Mouse (Mus musculus) midbrain, embryonic 10.5 days (tissue): ENCODE measurements around the gene Cars2. TPM values are rescaled to one million over a fixed set of nuclear protein-coding genes. Genes with fewer than 3 reads are reported as not detected.

Experiments used
- DNase-seq: peaks from one replicate; pipeline ENCODE4 v3.0.0-alpha.2; 2017; ENCODE audit warnings: low spot score
- H3K27ac ChIP-seq: fragments of 300-500 bp; sonication (generic); replicated peaks from 2 replicates; pipeline ENCODE4 v1.5.1; 2016; ENCODE audit warnings: mild to moderate bottlenecking
- H3K27me3 ChIP-seq: fragments of 300-500 bp; sonication (generic); 2 replicates; pipeline ENCODE4 v1.6.1; 2016; ENCODE audit warnings: low read depth, mild to moderate bottlenecking; ENCODE audit not compliant: poor library complexity, severe bottlenecking
- H3K36me3 ChIP-seq: fragments of 300-500 bp; sonication (generic); 2 replicates; pipeline ENCODE4 v1.6.1; 2016; ENCODE audit warnings: mild to moderate bottlenecking, moderate library complexity
- H3K4me1 ChIP-seq: fragments of 300-500 bp; sonication (generic); 2 replicates; pipeline ENCODE4 v1.6.1; 2016
- H3K4me3 ChIP-seq: fragments of 300-500 bp; sonication (generic); 2 replicates; pipeline ENCODE4 v1.5.1; 2016; ENCODE audit warnings: mild to moderate bottlenecking, moderate library complexity
- H3K9me3 ChIP-seq: fragments of 300-500 bp; sonication (generic); replicated peaks from 2 replicates; pipeline ENCODE4 v1.6.1; 2016; ENCODE audit warnings: mild to moderate bottlenecking
- WGBS: fragments of 180-500 bp; shearing (Covaris S2); methylation state at CpG from one replicate; pipeline ENCODE4 v1.1.7; 2016; 5-methylcytosine and 5-hydroxymethylcytosine counted together
- polyA plus RNA-seq: library from polyadenylated mRNA; unstranded; fragments of >200 nt; fragmentation: Nextera tagmentation; extraction: Ambion mirVana; gene quantifications from 2 replicates; pipeline ENCODE4 v1.2.1, GENCODE M21; 2016

Cars2 gene
- polyA plus RNA-seq: 18.7 and 19.9 TPM in 2 replicates

- H3K27me3 ChIP-seq: no peaks in the 10 kb centered on the region
- H3K4me1 ChIP-seq: peaks cover 36% of the 10 kb centered on the region
- H3K27ac ChIP-seq: peak within 1 kb of the TSS; percentile 90
- peaks cover 8% of the 10 kb centered on the region; the same call in 1 of the 2 replicates for H3K36me3 ChIP-seq
- WGBS: under 1% methylated on average over 53 of the region's 53 CpGs
- DNase-seq: peak; percentile 88
- H3K9me3 ChIP-seq: no peaks in the 10 kb centered on the region
- H3K4me3 ChIP-seq: peak within 1 kb of the TSS; percentile 87
Measured at GRCm38 (mm10) chr8:11550281-11550948, at the start of gene Cars2. TSS of gene Cars2 (minus strand) at chr8:11550783.

- no peaks in the 10 kb centered on the region for H3K27me3 ChIP-seq
- H3K4me3 ChIP-seq: no peak overlapping the region
- H3K27ac ChIP-seq: no peak overlapping the region
- WGBS: 81% methylated on average over 12 of the region's 12 CpGs
- H3K9me3 ChIP-seq: no peaks in the 10 kb centered on the region; the same call in 1 of the 2 replicates
- no peaks in the 10 kb centered on the region for H3K36me3 ChIP-seq
- no peak for DNase-seq
- H3K4me1 ChIP-seq: 0 out of 2 replicates have a peak, but pooled peaks cover 3% of the 10 kb centered on the region
Measured at GRCm38 (mm10) chr8:11593222-11593884, 42.8 kb upstream of the Cars2 start.

DNA sequence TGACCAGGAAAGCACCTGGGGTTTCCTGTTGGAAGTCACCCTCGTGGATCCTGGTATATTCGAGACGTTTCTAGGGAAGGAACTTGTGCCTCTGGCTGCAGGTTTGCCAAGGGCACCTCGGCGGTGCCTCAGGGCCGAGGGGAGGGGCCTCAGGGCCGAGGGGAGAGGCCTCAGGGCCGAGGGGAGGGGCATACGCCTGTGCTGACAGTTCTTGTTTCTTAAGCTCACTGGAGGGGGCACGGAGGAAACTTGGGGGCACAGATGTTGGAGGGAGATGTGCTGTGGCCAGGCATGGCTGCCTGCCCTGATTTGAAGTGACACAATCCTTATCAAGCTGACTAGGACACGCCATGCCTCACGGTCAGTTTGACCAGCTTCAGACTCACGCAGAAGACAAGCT, 41.7 kb upstream of the Cars2 start:
- Histone ChIP-seq H3K27ac (no peak overlapping the region), H3K4me3 (no peak overlapping the region), H3K36me3 (no peaks in the 10 kb centered on the region), H3K9me3 (no peaks in the 10 kb centered on the region; the same call in 1 of the 2 replicates), H3K27me3 (no peaks in the 10 kb centered on the region), H3K4me1 (0 out of 2 replicates have a peak, but pooled peaks cover 3% of the 10 kb centered on the region)
- no peak for DNase-seq
- 50% methylated on average over 13 of the region's 13 CpGs for WGBS

- 83% methylated on average over 4 of the region's 4 CpGs for WGBS
- no peak for DNase-seq
Measured at GRCm38 (mm10) chr8:11591837-11592236, 41.3 kb upstream of the Cars2 start.

DNA sequence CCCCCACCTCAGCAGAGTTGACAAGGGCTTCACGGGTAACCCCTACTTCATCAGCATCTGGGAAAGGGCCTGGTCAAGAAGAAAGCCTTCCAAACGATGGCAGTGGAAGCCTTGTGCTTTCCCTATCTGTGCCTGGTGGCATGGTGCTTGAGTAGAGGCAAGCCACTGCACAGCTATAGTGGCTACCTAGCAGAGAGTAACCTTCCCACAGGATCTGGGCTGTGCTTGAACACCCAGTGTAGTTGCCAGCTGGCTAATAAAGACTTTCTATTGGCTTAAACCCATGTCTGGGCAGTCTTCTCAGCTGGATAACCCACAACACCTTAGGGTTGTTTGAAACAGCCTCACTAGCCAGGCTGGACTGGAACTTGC, 35.8 kb upstream of the Cars2 start:
- no peaks in the 10 kb centered on the region for H3K9me3 ChIP-seq
- H3K27ac ChIP-seq: no peak overlapping the region
- H3K4me1 ChIP-seq: no peaks in the 10 kb centered on the region
- 80% methylated on average over 2 of the region's 2 CpGs for WGBS
- H3K36me3 ChIP-seq: no peaks in the 10 kb centered on the region
- no peak for DNase-seq
- no peaks in the 10 kb centered on the region for H3K27me3 ChIP-seq
- H3K4me3 ChIP-seq: no peak overlapping the region

More at GRCm38 (mm10) chr8:11591837-11592236, 41.3 kb upstream of the Cars2 start:
- Histone ChIP-seq H3K9me3 (no peaks in the 10 kb centered on the region; the same call in 1 of the 2 replicates), H3K27ac (no peak overlapping the region), H3K27me3 (no peaks in the 10 kb centered on the region), H3K36me3 (no peaks in the 10 kb centered on the region), H3K4me1 (0 out of 2 replicates have a peak, but pooled peaks cover 3% of the 10 kb centered on the region), H3K4me3 (no peak overlapping the region)

- no peak overlapping the region for H3K27ac ChIP-seq
Measured at GRCm38 (mm10) chr8:11585513-11586373, 35.2 kb upstream of the Cars2 start.

DNA sequence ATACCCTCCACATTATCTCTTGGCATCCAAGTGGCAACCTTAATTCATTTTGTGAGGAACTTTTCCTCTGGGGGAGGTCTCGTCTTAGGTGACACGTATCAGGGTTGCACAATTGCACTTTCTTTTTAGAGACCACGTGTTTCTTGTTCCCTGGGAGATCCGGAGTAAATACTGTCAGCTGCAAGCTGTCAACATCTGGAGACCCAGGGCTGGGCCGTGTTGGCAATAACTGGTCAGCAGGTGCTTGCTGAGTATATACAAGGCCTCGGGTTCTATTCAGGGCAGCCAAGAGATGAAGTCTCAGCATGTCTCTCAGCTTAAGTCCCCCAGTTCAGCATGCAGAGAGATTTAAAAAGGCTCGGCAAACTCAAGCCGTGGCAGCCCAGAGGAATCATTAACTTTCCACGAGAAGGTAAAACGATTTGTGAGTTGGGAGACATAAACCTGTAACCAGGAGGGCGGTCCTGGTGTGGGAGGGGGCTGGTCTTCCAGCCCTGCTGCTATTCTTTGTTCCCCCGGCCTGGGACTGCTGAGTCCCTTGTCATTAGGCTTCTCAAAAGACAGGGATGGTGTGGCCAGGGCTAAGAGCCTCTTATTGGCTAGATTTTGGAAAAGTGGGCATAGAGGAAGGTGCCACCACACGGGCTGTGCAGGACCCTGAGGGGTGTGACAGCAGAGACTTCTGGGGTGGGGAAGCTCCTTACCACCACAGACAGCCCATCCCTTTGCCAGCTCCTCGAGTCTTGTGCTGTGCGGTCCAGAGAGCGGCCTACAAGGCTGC, 25.2 kb upstream of the Cars2 start:
- no peaks in the 10 kb centered on the region for H3K36me3 ChIP-seq
- WGBS: 69% methylated on average over 16 of the region's 16 CpGs
- H3K27ac ChIP-seq: no peak overlapping the region
- 0 out of 2 replicates have a peak, but pooled peaks cover 3% of the 10 kb centered on the region for H3K4me1 ChIP-seq
- H3K27me3 ChIP-seq: no peaks in the 10 kb centered on the region
- DNase-seq: no peak
- H3K9me3 ChIP-seq: no peaks in the 10 kb centered on the region
- no peak overlapping the region for H3K4me3 ChIP-seq

More at GRCm38 (mm10) chr8:11585513-11586373, 35.2 kb upstream of the Cars2 start:
- 86% methylated on average over 21 of the region's 21 CpGs for WGBS
- Histone ChIP-seq H3K4me3 (no peak overlapping the region), H3K4me1 (no peaks in the 10 kb centered on the region), H3K27me3 (no peaks in the 10 kb centered on the region), H3K9me3 (0 out of 2 replicates have a peak, but pooled peaks cover 3% of the 10 kb centered on the region), H3K36me3 (no peaks in the 10 kb centered on the region)
- DNase-seq: no peak

DNA sequence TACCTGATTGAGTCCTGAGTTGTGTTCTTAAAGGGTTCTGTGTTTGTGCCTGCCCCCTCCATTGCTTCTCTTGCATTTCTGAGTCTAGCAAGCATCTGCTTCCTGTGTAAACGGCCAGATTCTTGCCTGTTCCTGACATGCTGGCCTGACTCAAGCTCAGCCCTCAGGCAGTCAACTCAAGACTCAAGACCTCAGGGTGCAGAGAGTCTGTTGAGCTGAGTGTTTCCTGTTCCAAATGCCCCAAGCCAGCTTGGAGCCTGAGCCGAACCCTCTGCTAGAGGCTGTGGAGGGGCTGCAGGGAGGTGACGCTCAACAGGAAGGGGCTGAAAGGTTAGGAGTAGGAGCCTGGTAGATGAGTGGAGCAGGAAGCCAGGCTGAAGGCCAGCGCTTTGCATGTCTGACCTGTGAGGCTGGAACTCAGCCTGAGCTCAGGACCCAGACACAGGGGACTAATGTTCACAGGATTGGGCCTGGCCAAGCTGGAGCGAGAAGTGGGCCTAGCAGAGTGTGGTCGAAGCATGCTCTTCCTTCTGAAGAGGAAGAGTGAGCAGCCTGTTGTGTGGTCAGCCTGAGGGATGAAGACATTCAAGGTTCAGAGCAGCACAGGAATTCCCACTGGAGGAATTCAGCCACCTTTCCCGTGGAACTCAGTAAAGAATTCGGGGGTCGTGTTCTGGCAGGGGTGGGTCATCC, 24.5 kb upstream of the Cars2 start:
- Histone ChIP-seq H3K27me3 (no peaks in the 10 kb centered on the region), H3K36me3 (peaks cover under 1% of the 10 kb centered on the region; the same call in 1 of the 2 replicates), H3K9me3 (no peaks in the 10 kb centered on the region), H3K27ac (no peak overlapping the region), H3K4me1 (0 out of 2 replicates have a peak, but pooled peaks cover 3% of the 10 kb centered on the region), H3K4me3 (no peak overlapping the region)
- DNase-seq: no peak
- 82% methylated on average over 9 of the region's 9 CpGs for WGBS

DNA sequence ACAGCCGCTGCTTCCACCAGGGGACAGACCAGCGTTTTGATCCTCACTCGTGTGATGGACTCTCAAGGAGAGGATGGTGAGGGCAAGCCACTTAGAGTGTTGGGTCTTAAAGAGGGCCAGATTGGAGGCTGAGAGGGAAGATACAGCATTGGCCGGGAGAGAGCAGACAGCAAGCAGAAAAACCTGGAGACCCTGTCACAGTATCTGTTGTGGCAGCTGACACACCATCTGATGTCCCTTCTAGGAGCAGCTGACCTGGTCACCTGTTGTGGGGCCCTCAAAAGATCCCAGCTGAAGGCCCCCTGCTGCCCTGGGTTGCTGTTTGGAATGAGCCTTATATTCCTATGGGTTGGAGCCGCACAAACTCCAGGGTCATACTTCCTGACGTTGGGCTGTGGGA, 21.8 kb upstream of the Cars2 start:
- no peak for DNase-seq
- no peak overlapping the region for H3K4me3 ChIP-seq

DNA sequence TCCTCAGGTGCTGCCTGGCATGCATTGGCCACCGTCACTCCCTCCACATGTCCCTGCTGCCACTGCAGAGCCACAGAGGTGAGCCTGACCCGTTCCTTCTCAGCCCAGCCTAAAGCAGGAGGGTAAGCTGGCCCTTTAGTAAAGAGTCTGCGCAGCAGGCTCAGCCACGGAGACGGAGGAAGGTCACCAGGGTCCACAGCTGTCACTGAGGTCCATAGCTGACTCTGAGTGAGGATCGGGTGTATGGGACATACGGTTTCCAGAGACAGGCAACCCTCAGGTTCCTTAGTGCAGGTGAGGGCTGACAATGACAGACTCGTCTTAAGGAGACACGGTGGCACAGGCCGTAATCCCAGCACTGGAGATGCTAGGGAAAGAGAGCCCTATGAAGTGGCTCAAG, 21.4 kb upstream of the Cars2 start:
- no peak overlapping the region for H3K4me3 ChIP-seq
- WGBS: 93% methylated on average over 10 of the region's 10 CpGs
- no peaks in the 10 kb centered on the region for H3K9me3 ChIP-seq
- H3K27ac ChIP-seq: no peak overlapping the region
- no peak for DNase-seq
- peaks cover 31% of the 10 kb centered on the region for H3K36me3 ChIP-seq
- H3K27me3 ChIP-seq: no peaks in the 10 kb centered on the region
- H3K4me1 ChIP-seq: 0 out of 2 replicates have a peak, but pooled peaks cover 3% of the 10 kb centered on the region

More for the DNA sequence above, 21.8 kb upstream of the Cars2 start:
- Histone ChIP-seq H3K4me1 (0 out of 2 replicates have a peak, but pooled peaks cover 3% of the 10 kb centered on the region), H3K9me3 (no peaks in the 10 kb centered on the region), H3K27ac (no peak overlapping the region), H3K27me3 (no peaks in the 10 kb centered on the region), H3K36me3 (peaks cover 26% of the 10 kb centered on the region)
- 84% methylated on average over 6 of the region's 6 CpGs for WGBS

DNA sequence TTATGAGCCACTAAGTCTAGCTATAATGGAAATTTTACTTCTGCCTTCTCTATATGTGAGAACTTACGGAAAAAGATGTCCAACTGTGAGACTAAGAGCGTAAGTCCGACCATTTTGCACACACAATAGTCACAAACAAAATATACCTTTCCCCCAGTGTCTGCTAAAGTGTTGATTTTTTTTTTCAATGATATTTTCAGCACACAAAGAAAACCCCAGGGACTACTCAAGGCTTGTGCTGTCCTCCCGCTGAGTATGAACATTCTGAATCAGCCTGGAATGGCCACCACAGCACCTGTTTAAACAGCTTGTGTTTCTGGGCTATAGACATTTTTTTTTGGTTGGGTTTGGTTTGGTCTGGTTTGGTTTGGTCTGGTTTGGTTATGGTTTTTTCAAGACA, 20.2 kb upstream of the Cars2 start:
- Histone ChIP-seq H3K9me3 (no peaks in the 10 kb centered on the region), H3K36me3 (peaks cover 43% of the 10 kb centered on the region), H3K4me3 (no peak overlapping the region), H3K27me3 (no peaks in the 10 kb centered on the region), H3K27ac (no peak overlapping the region), H3K4me1 (no peaks in the 10 kb centered on the region)
- 96% methylated on average over 4 of the region's 4 CpGs for WGBS
- no peak for DNase-seq
